Mouse (Mus musculus) thymus, adult 2 months (tissue): Measurements from ENCODE around the gene Smarcd2.

Experiments used
- CTCF ChIP-seq: fragments of 200-500 bp; IDR thresholded peaks from 2 replicates; pipeline ENCODE4 v1.5.1; 2012; ENCODE audit warnings: mild to moderate bottlenecking, control low read depth, low read length, moderate library complexity, borderline replicate concordance; ENCODE audit not compliant: control insufficient read depth, poor library complexity, insufficient read depth; ENCODE audit errors: extremely low read depth
- POLR2A ChIP-seq: fragments of 200-500 bp; IDR thresholded peaks from 2 replicates; pipeline ENCODE4 v1.6.1; 2012; ENCODE audit warnings: mild to moderate bottlenecking, low read length, control low read depth, moderate library complexity; ENCODE audit not compliant: control insufficient read depth, poor library complexity, insufficient read depth; ENCODE audit errors: extremely low read depth

- TF ChIP-seq POLR2A (no peak), CTCF (no peak)
Observed at GRCm38 (mm10) chr11:106314333-106314812, 41.6 kb upstream of the Smarcd2 start, which contains the start of gene Cd79b.
